Mouse (Mus musculus): ENCODE data around the gene Gcnt7. TPM values are rescaled to one million over a fixed set of nuclear protein-coding genes. Genes with fewer than 3 reads are reported as not detected.

Gene Gcnt7
- polyA plus RNA-seq, 1 experiment from 2014 or later: 1.6 TPM

DNA sequence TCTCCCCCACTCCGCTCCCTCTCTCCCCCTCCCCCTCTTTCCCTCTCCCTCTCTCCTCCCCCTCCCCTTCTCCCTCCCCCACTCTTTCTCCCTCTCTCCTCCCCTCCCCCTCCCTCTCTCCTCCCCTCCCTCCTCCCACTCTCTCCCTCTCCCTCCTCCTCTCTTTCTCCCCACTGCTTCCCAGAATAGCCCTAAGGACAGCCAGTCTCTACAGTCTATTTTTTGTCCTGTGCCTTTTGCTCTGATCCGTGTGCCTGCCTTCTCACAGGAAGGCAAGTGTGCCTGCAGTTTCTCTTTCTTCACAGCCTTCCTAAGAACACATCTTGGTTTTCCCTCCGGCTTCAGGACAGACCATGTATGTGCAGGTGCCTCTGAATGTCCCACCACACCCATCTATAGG, 19.0 kb upstream of the Gcnt7 start:
- Histone ChIP-seq H3K27me3 (peaks cover 14% of the 10 kb centered on the region; the same call in 1 of the 2 replicates), H3K4me1 (replicated peaks) (peaks cover 5% of the 10 kb centered on the region; the same call in 1 of the 2 replicates), H3K36me3 (no peaks in the 10 kb centered on the region), H3K4me2 (no peak overlapping the region), H3K4me3 (no peak overlapping the region), H3K9me3 (no peaks in the 10 kb centered on the region), H3K27ac (no peak overlapping the region), H3K9ac (no peak overlapping the region)
- WGBS: 40% methylated on average over 3 of the region's 3 CpGs
- ATAC-seq (ENCODE audit: low FRiP score): no peak

DNA sequence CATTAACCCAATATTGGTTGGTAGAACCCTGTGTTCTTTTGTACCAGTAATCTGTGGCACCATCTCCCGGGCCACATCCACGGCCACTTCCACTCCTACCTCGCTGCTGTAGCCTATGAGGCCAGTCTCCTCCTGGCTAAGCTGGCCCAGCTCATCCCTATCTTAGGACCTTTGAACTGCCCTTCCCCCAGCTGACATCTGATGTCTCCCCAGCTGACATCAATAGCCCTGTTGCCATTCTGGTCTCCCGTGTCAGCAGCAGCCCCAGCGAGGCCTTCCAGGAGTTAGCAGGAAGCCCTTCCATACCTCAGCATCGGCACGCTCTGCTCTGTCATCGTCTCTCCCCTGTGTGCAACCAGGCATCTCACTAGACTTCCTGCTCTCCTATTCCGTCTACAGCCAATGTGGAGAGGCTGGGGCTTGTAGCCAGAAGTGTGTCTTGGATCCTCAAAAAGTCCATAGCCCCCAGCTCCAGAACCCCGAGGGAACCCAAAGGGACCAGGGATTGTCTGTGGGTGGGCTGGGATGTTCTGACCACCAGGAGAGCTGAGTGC, 18.4 kb upstream of the Gcnt7 start:
- H3K9me3 ChIP-seq: no peaks in the 10 kb centered on the region
- H3K27ac ChIP-seq: no peak overlapping the region
- peaks cover 14% of the 10 kb centered on the region; the same call in 1 of the 2 replicates for H3K27me3 ChIP-seq
- H3K4me3 ChIP-seq: no peak overlapping the region
- no peak overlapping the region for H3K4me2 ChIP-seq
- no peak overlapping the region for H3K9ac ChIP-seq
- H3K4me1 ChIP-seq (replicated peaks): peaks cover 5% of the 10 kb centered on the region; the same call in 1 of the 2 replicates
- 41% methylated on average over 10 of the region's 10 CpGs for WGBS
- no peak for ATAC-seq (ENCODE audit: low FRiP score)
- no peaks in the 10 kb centered on the region for H3K36me3 ChIP-seq

DNA sequence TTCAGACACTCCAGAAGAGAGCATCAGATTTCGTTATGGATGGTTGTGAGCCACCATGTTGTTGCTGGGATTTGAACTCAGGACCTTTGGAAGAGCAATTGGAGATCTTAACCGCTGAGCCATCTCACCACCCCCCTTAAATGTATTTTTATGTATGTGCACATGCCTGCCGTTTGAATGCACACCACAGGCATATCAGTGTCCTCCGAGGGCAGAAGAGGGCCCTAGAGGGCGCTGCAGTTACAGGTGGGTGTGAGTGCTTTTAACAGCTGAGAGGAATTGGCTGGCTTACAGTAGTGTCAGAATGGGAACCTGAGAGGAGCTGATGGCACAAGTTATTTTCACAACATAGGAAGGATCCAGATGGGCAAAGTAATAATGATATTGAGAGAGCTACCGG, 16.6 kb upstream of the Gcnt7 start:
- Histone ChIP-seq H3K27ac (no peak overlapping the region), H3K4me2 (no peak overlapping the region), H3K36me3 (peaks cover 4% of the 10 kb centered on the region), H3K4me3 (no peak overlapping the region), H3K9ac (no peak overlapping the region), H3K27me3 (peaks cover 10% of the 10 kb centered on the region; the same call in 1 of the 2 replicates), H3K9me3 (no peaks in the 10 kb centered on the region), H3K4me1 (replicated peaks) (peaks cover 5% of the 10 kb centered on the region; the same call in 1 of the 2 replicates)
- 41% methylated on average over 6 of the region's 6 CpGs for WGBS
- ATAC-seq (ENCODE audit: low FRiP score): no peak

DNA sequence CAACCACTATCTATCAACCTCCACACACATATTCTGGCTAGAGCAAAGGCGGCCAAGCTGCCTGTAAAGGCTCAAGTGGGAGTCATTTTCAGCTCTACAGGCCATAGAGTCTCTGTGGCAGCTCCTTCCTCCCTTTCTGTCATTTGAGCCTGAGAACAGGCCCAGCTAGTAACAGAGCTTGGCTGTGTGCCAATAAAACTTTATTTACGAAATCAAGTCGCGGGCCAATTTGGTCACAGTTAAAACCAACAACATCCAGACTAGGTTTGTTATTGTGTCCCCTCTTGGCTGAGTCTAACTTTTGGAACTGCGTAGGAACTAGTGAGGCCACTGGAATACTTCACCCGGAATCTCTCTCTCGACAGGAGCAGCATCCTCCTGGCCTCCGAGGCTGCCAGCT, 15.2 kb upstream of the Gcnt7 start:
- no peak overlapping the region for H3K9ac ChIP-seq
- H3K9me3 ChIP-seq: no peaks in the 10 kb centered on the region
- peaks cover 17% of the 10 kb centered on the region for H3K36me3 ChIP-seq
- ATAC-seq (ENCODE audit: low FRiP score): no peak
- peaks cover 5% of the 10 kb centered on the region; the same call in 1 of the 2 replicates for H3K4me1 ChIP-seq (replicated peaks)
- no peak overlapping the region for H3K4me3 ChIP-seq
- no peak overlapping the region for H3K4me2 ChIP-seq
- WGBS: 65% methylated on average over 8 of the region's 8 CpGs
- H3K27ac ChIP-seq: no peak overlapping the region
- H3K27me3 ChIP-seq: peaks cover 6% of the 10 kb centered on the region; the same call in 1 of the 2 replicates

DNA sequence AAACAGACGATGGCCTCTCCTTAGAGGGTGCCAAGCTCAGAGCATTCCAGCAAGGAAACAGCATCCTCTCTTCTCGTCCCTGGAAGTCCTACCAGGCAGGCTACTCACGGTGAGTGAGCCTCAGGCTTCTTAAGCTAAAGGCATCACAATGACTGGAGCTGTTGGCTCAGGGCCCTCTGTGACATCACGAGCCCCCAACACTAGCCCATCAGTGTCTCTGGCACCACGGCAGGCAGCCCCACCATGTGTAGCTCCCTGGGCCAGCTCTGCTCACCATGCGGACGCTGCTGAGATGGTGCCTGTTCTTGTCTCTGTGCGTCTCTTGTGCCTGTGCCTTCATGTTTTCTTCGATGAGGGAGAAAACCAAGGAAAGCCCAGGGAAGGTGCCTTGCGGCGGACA, 13.9 kb upstream of the Gcnt7 start, which contains the start of gene Fam209:
Gene Fam209, plus strand, starts transcription at position 203 of the 400 bp plus-strand sequence.
- no peak for ATAC-seq (ENCODE audit: low FRiP score)

DNA sequence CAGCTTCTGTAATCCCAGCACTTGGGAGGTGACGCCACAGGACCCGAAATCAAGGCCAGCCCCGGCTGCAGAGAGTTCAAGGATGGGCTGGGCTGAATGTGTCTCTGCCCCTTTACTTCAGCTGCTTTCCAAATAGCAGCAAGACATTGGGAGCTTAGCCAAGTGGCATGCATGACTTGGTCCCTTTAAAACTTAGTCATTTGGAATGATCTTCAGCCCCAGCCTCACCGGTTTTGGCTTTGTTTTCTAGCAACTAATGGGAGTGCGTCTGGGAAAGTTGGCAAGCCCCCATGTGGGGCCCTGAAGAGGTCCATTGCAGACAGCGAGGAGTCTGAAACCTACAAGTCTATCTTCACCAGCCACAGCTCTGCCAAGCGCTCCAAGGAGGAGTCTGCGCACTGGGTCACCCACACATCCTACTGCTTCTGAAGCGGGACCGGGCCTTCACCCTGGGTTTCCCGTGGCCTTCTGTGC, 10.0 kb upstream of the Gcnt7 start:
- Histone ChIP-seq H3K4me3 (no peak overlapping the region), H3K9ac (no peak overlapping the region; the same call in 1 of the 2 replicates), H3K4me2 (no peak overlapping the region), H3K36me3 (peaks cover 67% of the 10 kb centered on the region), H3K4me1 (replicated peaks) (peaks cover 8% of the 10 kb centered on the region; the same call in 1 of the 2 replicates), H3K27me3 (no peaks in the 10 kb centered on the region), H3K9me3 (no peaks in the 10 kb centered on the region), H3K27ac (no peak overlapping the region)
- ATAC-seq (ENCODE audit: low FRiP score): peak; percentile 62
- 68% methylated on average over 11 of the region's 11 CpGs for WGBS

More for the DNA sequence above, 13.9 kb upstream of the Gcnt7 start, which contains the start of gene Fam209:
- no peak within 1 kb of the TSS for H3K4me2 ChIP-seq
- no peaks in the 10 kb centered on the region for H3K9me3 ChIP-seq
- peaks cover 6% of the 10 kb centered on the region; the same call in 1 of the 2 replicates for H3K27me3 ChIP-seq
- peaks cover 30% of the 10 kb centered on the region for H3K36me3 ChIP-seq
- peak within 1 kb of the TSS; percentile 15; the same call in 1 of the 2 replicates for H3K9ac ChIP-seq
- 0 out of 2 replicates have a peak within 1 kb of the TSS, but pooled peaks have one; percentile 44 for H3K27ac ChIP-seq
- H3K4me1 ChIP-seq (replicated peaks): peaks cover 11% of the 10 kb centered on the region; the same call in 1 of the 2 replicates
- no peak within 1 kb of the TSS for H3K4me3 ChIP-seq
- 89% methylated on average over 11 of the region's 11 CpGs for WGBS

DNA sequence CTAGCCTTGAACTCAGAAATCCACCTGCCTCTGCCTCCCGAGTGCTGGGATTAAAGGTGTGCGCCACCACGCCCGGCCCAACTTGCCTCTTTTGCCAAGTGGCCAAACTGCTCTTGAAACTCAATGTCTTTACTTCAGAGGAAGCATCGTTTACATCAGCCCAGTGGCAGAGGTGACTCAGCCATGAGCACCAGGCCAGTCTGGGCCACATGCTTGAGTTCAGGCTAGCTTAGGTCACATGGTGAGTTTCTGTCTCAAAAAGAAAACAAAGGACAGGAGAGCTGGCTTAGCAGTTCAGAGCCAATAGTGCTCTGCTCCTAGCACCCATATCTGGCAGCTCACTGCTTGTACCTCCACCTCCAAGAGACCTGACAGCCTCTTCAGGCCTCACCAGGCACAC, 8.8 kb upstream of the Gcnt7 start:
- 96% methylated on average over 5 of the region's 5 CpGs for WGBS
- no peak for ATAC-seq (ENCODE audit: low FRiP score)
- Histone ChIP-seq H3K4me2 (no peak overlapping the region), H3K4me1 (replicated peaks) (0 out of 2 replicates have a peak, but pooled peaks cover 5% of the 10 kb centered on the region), H3K9me3 (no peaks in the 10 kb centered on the region), H3K27me3 (no peaks in the 10 kb centered on the region), H3K4me3 (no peak overlapping the region), H3K36me3 (peaks cover 79% of the 10 kb centered on the region), H3K27ac (no peak overlapping the region), H3K9ac (no peak overlapping the region)

DNA sequence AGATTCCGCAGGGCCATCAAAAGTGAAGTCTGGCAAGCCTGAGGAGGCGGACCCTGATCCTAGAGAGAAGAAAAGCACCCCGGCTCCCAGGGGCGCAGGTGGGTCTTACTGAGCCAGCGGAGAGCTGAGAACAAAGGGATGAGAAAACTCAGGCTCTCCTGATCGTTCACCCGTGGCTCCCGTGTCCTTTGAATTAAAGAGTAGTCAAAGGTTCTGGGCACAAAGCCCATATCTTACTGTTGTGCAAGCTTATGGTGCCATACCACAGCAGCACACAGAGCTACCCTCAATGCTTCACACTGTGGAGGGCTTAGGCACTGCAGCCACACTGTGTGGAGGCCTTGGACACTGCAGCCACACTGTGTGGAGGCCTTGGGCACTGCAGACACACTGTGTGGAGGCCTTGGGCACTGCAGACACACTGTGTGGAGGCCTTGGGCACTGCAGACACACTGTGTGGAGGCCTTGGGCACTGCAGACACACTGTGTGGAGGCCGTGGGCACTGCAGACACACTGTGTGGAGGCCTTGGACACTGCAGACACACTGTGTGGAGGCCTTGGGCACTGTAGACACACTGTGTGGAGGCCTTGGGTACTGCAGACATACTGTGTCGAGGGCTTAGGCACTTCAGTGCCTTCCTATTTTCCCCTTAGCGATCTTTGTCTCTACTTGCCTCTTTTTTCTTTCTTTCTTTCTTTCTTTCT, 8.2 kb upstream of the Gcnt7 start:
- Histone ChIP-seq H3K4me1 (replicated peaks) (0 out of 2 replicates have a peak, but pooled peaks cover 5% of the 10 kb centered on the region), H3K36me3 (peaks cover 80% of the 10 kb centered on the region), H3K27me3 (no peaks in the 10 kb centered on the region), H3K9ac (no peak overlapping the region), H3K9me3 (no peaks in the 10 kb centered on the region), H3K4me2 (no peak overlapping the region), H3K4me3 (no peak overlapping the region), H3K27ac (no peak overlapping the region)
- no peak for ATAC-seq (ENCODE audit: low FRiP score)
- 83% methylated on average over 11 of the region's 11 CpGs for WGBS

DNA sequence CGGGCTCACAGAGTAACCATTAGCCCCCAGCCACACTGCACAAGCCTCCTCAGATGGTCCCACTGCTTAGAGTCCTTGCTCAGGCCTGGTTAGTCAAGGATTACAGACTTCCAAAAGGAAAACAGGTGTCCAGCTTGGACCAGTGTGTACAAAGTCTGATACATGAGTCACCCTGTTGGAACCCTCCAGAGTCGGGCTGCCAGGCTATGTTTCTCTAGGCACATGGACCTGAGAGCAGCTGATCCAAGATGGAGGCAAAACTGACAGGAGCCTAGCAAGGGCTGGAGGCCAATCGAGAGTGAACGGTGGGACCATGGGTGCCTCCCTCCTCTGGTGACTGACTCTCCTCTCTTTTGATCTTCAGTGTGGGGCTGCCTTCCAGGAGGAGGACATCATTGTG, 4.4 kb upstream of the Gcnt7 start:
- Histone ChIP-seq H3K27ac (no peak overlapping the region), H3K4me3 (no peak overlapping the region), H3K27me3 (no peaks in the 10 kb centered on the region), H3K36me3 (peaks cover 71% of the 10 kb centered on the region), H3K9ac (no peak overlapping the region), H3K9me3 (no peaks in the 10 kb centered on the region), H3K4me2 (no peak overlapping the region), H3K4me1 (replicated peaks) (0 out of 2 replicates have a peak, but pooled peaks cover under 1% of the 10 kb centered on the region)
- ATAC-seq (ENCODE audit: low FRiP score): no peak
- WGBS: 92% methylated on average over 4 of the region's 4 CpGs

DNA sequence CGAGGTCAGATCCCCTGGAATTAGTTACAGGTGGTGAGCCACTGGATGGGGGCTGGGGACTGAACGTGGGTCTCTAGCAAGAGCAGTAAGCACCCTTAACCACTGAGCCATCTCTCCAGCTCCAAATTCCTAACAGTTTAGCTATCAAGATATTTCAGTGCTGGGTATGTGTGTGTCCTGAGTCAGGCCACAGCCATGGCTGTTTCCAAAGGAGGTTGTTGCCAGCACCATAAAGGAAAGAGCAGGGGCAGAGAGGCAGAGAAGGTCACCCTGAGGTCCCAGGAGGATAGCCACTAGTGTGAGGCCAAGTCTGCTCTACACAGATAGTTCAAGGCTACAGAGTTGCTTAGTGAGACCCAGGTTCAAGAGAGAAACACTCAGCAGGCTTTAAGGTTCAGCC, 2.3 kb upstream of the Gcnt7 start:
- WGBS: 85% methylated on average over 2 of the region's 2 CpGs
- H3K9me3 ChIP-seq: no peaks in the 10 kb centered on the region
- no peak overlapping the region for H3K27ac ChIP-seq
- no peaks in the 10 kb centered on the region for H3K27me3 ChIP-seq
- peaks cover 67% of the 10 kb centered on the region for H3K36me3 ChIP-seq
- H3K9ac ChIP-seq: no peak overlapping the region
- H3K4me3 ChIP-seq: no peak overlapping the region
- no peaks in the 10 kb centered on the region for H3K4me1 ChIP-seq (replicated peaks)
- no peak for ATAC-seq (ENCODE audit: low FRiP score)
- no peak overlapping the region for H3K4me2 ChIP-seq

DNA sequence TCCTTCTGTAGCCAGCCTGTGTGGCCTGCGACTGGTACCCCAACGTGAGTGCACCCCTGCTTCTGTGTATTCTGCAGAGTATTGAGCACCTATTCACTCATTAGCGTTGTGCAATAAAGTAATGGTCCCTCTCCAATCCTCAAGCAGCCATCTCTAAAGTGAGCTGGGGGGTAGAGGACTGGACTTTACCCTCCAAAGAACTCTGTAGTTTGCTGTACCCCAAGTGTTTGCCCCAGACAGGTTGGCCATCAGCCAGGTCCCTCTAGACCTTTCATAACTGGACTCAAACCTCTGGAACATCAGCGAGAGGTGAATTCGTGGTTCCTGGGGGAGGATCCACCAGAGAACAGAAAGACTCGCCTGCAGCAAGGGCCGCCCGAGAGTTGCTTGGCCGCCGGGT, 5.9 kb downstream of the Gcnt7 start:
- H3K36me3 ChIP-seq: peaks cover 89% of the 10 kb centered on the region
- ATAC-seq (ENCODE audit: low FRiP score): no peak
- no peak overlapping the region for H3K27ac ChIP-seq
- H3K4me3 ChIP-seq: no peak overlapping the region
- 95% methylated on average over 10 of the region's 10 CpGs for WGBS
- H3K4me2 ChIP-seq: no peak overlapping the region
- H3K9ac ChIP-seq: no peak overlapping the region
- no peaks in the 10 kb centered on the region for H3K4me1 ChIP-seq (replicated peaks)
- no peaks in the 10 kb centered on the region for H3K27me3 ChIP-seq
- H3K9me3 ChIP-seq: no peaks in the 10 kb centered on the region

DNA sequence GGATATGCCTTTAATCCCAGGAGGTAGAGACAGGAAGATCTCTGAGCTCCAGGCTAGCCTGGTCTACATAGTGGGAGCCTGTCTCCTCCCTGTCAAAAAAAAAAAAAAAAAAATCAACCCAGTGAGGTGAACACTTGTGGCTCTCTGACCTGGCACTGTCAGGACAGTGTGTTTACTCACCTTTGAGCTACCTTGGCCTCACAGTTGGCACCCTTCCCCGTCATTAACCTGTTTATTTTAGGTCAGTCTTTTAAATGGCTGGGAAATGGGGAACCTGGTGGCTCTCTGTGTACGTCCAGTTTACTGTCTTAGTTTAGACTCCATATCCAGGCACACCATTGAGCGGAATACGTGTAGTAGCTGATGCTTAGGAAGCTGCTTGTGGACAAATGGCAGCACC, 6.4 kb downstream of the Gcnt7 start:
- no peak for ATAC-seq (ENCODE audit: low FRiP score)
- H3K9ac ChIP-seq: no peak overlapping the region
- H3K4me3 ChIP-seq: no peak overlapping the region
- H3K4me1 ChIP-seq (replicated peaks): no peaks in the 10 kb centered on the region
- H3K36me3 ChIP-seq: peaks cover 89% of the 10 kb centered on the region
- WGBS: 97% methylated on average over 4 of the region's 4 CpGs
- no peaks in the 10 kb centered on the region for H3K9me3 ChIP-seq
- H3K27me3 ChIP-seq: no peaks in the 10 kb centered on the region
- no peak overlapping the region for H3K4me2 ChIP-seq
- no peak overlapping the region for H3K27ac ChIP-seq
